Mouse (Mus musculus) cerebellum, adult 9-11 months (tissue): ENCODE data around the gene Mbd3.

Experiments
- DNase-seq: peaks from one replicate; pipeline ENCODE4 v3.0.0; 2022

The Mbd3 gene

GRCm38 (mm10) chr10:80399191-80399972 lies at the start of gene Mbd3:
TSS of gene Mbd3 (minus strand) at chr10:80399550.
- peak; percentile 100 for DNase-seq

GRCm38 (mm10) chr10:80445898-80446601 lies 46.7 kb upstream of the Mbd3 start:
- peak; percentile 80 for DNase-seq

- no peak for DNase-seq
These were observed 45.7 kb upstream of the Mbd3 start for GRCm38 (mm10) chr10:80445052-80445451.

GRCm38 (mm10) chr10:80444339-80445045 lies 45.1 kb upstream of the Mbd3 start:
- no peak for DNase-seq

GRCm38 (mm10) chr10:80443575-80444278 lies 44.4 kb upstream of the Mbd3 start:
- DNase-seq: no peak

GRCm38 (mm10) chr10:80442989-80443388 lies 43.6 kb upstream of the Mbd3 start:
- DNase-seq: no peak

- no peak for DNase-seq
These were observed 42.2 kb upstream of the Mbd3 start for GRCm38 (mm10) chr10:80441598-80441997.

GRCm38 (mm10) chr10:80440031-80440430 lies 40.7 kb upstream of the Mbd3 start:
- no peak for DNase-seq

GRCm38 (mm10) chr10:80437973-80438372 lies 38.6 kb upstream of the Mbd3 start:
- DNase-seq: no peak

GRCm38 (mm10) chr10:80436276-80436675 lies 36.9 kb upstream of the Mbd3 start:
- peak; percentile 56 for DNase-seq

- no peak for DNase-seq
These were observed 36.4 kb upstream of the Mbd3 start for GRCm38 (mm10) chr10:80435764-80436163.

GRCm38 (mm10) chr10:80434823-80435222 lies 35.5 kb upstream of the Mbd3 start:
- DNase-seq: peak; percentile 71

GRCm38 (mm10) chr10:80434233-80434592 lies 34.9 kb upstream of the Mbd3 start:
- no peak for DNase-seq

- DNase-seq: peak; percentile 98
These were observed 34.3 kb upstream of the Mbd3 start, which contains the start of gene Tcf3 for GRCm38 (mm10) chr10:80433513-80434232. TSS of gene Tcf3 (minus strand) at chr10:80433647.

- peak; percentile 80 for DNase-seq
These were observed 33.7 kb upstream of the Mbd3 start for GRCm38 (mm10) chr10:80432936-80433512.

- no peak for DNase-seq
These were observed 33.0 kb upstream of the Mbd3 start for GRCm38 (mm10) chr10:80432387-80432785.

GRCm38 (mm10) chr10:80431570-80432386 lies 32.4 kb upstream of the Mbd3 start:
- peak; percentile 66 for DNase-seq

GRCm38 (mm10) chr10:80430375-80430980 lies 31.1 kb upstream of the Mbd3 start:
- DNase-seq: peak; percentile 50

GRCm38 (mm10) chr10:80429800-80430199 lies 30.4 kb upstream of the Mbd3 start:
- no peak for DNase-seq

GRCm38 (mm10) chr10:80425041-80425440 lies 25.7 kb upstream of the Mbd3 start:
- DNase-seq: no peak
